Mouse (Mus musculus) cerebellum, postnatal 14 days (tissue): ENCODE measurements around the gene Olfr73.
"Not testable (repeated sequence)": the region's sequence is repeated elsewhere in the genome, so short reads cannot be mapped to it uniquely, and the experiment has no call there.

Experiments
- DNase-seq, 2 experiments: peaks; one replicate each; pipeline ENCODE4 v3.0.0; 2021; ENCODE audit warnings: mixed read lengths in 2 of 2

Gene Olfr73

DNA sequence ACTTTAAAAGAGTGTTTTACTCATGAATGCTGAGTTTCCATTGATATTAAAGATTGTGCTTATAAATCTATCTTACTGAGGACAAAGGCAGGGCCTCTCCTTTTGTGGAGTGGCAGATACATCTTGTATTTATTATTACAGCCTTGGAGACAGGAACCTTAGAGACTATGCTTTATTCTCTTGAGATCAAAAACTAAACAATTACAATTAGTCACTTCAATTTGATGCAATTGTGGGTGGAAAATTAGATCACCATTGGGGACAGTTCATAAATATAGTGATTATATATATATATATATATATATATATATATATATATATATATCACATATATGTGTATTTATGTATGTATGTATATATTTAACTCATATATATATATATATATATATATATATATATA is at the start of gene Olfr73:
Olfr73 (minus strand) TSS at position 101 of the 400 bp plus-strand sequence.
- DNase-seq: no peak

DNA sequence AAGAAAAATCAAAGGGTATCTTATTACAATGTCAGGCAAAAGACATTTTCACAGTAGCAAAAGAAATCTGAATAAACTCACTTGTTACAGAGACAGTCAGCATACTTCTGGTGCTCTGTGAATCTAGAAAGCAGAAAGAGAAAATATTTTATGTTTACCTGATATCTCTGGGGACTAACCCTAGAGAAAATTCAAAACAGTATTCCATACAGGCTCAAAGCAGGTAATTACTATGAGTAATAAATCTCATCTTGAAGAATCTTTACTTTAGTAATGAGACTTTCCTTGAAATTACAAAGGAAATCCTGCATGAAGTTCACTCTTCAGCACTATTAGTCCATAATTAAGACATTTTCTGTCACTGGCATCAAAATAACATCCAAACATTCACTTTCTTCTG is 34.2 kb upstream of the Olfr73 start, which contains the start of gene Olfr1163:
Olfr1163 (minus strand) TSS at position 101 of the 400 bp plus-strand sequence.
- no peak for DNase-seq

DNA sequence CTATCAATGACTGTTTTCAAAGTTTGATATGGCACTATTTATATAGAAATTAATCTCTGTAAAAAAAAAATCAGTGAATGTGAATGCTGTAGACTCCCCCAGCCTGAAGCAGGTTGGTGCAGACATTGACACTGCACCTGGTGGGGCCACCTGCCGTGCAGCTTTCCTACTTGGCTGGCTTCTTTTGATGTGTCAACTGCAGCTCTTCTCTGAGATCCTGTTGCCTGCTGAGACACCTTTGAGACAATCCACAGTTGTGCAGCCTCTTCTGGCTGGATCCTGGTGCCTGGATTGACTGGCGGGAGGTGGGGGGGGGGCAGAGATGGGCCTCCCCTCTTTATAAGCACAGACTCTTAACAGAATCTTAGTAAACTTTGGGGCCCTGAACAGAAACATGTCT is 26.1 kb upstream of the Olfr73 start:
- no peak for DNase-seq

DNA sequence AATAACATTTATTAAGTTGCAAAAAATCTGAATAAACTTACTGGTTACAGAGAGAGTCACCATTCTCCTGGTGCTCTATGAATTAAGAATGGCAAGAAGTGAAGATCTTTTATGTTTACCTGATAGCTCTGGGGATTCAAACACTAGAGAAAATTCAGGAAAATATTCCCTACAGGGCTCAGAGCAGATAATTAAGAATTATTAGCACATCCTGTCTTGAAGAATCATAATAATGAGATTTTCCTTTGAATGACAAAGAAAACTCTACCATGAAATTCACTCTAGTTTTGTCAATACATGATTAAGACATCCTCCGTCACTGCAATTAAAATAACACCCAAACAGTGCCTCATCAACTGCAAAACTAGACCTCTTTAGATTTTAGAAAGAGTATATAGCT is 13.5 kb upstream of the Olfr73 start, which contains the start of gene Olfr1162:
Olfr1162 (minus strand) TSS at position 101 of the 400 bp plus-strand sequence.
- no peak for DNase-seq

DNA sequence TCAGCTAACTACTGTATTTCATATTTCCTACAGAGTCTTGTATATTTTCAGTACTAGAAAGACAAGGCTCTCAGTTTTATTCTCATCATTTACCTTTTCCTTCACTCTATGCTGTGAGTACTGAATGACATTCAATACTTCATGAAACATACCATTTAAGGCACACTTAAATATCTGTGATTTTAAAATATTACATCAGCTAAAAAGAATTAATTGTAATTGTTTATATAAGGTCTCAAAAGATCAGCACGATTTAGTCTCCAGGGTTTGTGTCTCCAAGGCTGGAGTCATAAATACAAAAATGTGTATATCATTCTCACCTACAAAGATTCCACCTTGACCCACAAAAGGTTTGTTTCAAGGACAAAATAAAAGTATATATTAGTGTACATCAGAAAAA is 15.0 kb downstream of the Olfr73 start, which contains the start of gene Olfr1161:
Olfr1161 (plus strand) TSS at position 301 of the 400 bp plus-strand sequence.
- not testable (repeated sequence) for DNase-seq

DNA sequence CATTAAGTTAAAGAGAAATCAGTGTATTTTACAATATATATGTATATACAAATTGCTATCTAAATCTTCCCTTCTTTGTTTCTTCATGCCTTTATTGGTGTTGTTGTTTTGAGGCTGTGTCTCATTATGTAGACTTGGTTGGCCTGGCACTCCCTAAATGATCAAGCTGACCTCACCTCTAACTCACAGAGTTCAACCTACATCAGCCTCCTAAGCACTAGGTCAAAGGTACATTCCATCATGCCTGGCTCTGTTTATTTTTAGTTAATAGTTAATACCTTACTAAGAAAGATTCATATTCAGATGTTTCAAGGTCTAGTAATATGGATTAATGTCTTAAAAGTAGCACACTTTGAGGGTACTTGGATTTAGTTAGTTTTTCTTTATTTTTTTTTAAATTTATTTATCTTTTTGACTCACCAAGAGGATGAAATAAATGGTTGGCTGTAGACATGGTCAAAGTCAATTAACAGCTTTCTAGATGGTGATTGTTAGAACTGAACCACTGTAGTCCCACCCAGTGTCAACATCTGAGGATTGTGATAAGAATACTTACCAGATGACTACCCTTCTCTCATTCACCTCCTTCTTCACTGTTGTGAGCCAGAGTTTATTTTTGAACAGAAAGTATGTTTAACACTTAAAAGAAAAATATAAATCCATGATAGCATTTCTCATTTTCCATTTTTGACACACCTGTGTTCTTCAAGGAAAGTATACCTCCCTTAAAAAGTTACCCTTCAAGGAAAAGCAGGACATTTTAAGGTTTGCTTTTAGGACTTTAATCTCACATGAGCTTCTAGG is 29.8 kb downstream of the Olfr73 start, which contains the start of gene Olfr1160:
Olfr1160 (minus strand) TSS at position 754 of the 804 bp plus-strand sequence.
- no peak for DNase-seq

DNA sequence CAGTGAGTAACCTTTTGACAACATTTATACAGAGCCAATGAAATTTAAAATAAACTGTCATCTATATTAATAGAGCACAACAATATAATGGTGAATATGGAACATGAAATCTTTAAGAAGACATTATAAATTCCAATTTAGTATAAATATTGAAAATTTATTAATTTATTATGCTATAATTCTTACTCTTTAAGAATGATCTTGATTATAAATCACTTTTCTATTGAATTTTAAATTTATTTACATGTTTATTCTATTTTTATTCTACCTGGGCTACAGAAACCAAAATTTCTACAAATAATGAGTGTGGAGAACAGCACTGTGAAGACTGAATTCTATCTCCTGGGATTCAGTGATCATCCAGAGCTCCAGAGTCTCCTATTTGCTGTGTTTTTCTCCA is 47.7 kb downstream of the Olfr73 start, which contains the start of gene Olfr1158:
Olfr1158 (plus strand) TSS at position 301 of the 400 bp plus-strand sequence.
- DNase-seq: no peak
